Mouse (Mus musculus) erythroblast, embryonic 14.5 days (primary cell): ENCODE measurements at regions not wholly inside any gene's neighbourhood (a gene's known extent, or its start where the extent isn't known, plus 50 kb on each side); places are given as distances from the start of the nearest gene placed in this dataset.

Experiments
- H3K27me3 ChIP-seq: 2 replicates; pipeline ENCODE4 v1.6.1; 2012; ENCODE audit warnings: inconsistent platforms; ENCODE audit not compliant: control insufficient read depth
- H3K36me3 ChIP-seq: 2 replicates; pipeline ENCODE4 v1.6.1; 2012; ENCODE audit warnings: mild to moderate bottlenecking, inconsistent platforms; ENCODE audit not compliant: control insufficient read depth
- H3K4me1 ChIP-seq: 2 replicates; pipeline ENCODE4 v1.6.1; 2012; ENCODE audit warnings: inconsistent platforms; ENCODE audit not compliant: control insufficient read depth
- H3K4me3 ChIP-seq: replicated peaks from 2 replicates; pipeline ENCODE3; 2012; ENCODE audit warnings: moderate library complexity, mild to moderate bottlenecking, inconsistent platforms
- H3K9me3 ChIP-seq: 2 replicates; pipeline ENCODE4 v1.6.1; 2012; ENCODE audit warnings: low read length, inconsistent platforms, mixed read lengths; ENCODE audit not compliant: control insufficient read depth
- GATA1 ChIP-seq: IDR thresholded peaks from 2 replicates; pipeline ENCODE4 v1.6.1; 2012; ENCODE audit warnings: low read length, inconsistent platforms, mixed read lengths
- TAL1 ChIP-seq: IDR thresholded peaks from 3 replicates; pipeline ENCODE4 v1.6.1; 2012; ENCODE audit warnings: low read length, inconsistent platforms, mixed read lengths

GRCm38 (mm10) chr15:36360694-36361521 lies 646.7 kb downstream of the Zfp706 start:
- TF ChIP-seq TAL1 (peak; percentile 99), GATA1 (peak; percentile 98)
- peak overlapping the region; percentile 50 for H3K4me3 ChIP-seq

GRCm38 (mm10) chr15:36355851-36356250 lies 651.7 kb downstream of the Zfp706 start:
- no peaks in the 10 kb centered on the region for H3K36me3 ChIP-seq
- peaks cover 37% of the 10 kb centered on the region for H3K27me3 ChIP-seq
- peaks cover 61% of the 10 kb centered on the region for H3K4me1 ChIP-seq
- TF ChIP-seq TAL1 (no peak), GATA1 (no peak)
- no peak overlapping the region for H3K4me3 ChIP-seq
- H3K9me3 ChIP-seq = no peaks in the 10 kb centered on the region

More at GRCm38 (mm10) chr15:36360694-36361521, 646.7 kb downstream of the Zfp706 start:
- H3K9me3 ChIP-seq = no peaks in the 10 kb centered on the region
- H3K4me1 ChIP-seq = peaks cover 66% of the 10 kb centered on the region
- peaks cover 1% of the 10 kb centered on the region for H3K27me3 ChIP-seq
- H3K36me3 ChIP-seq = peaks cover 2% of the 10 kb centered on the region; the same call in 1 of the 2 replicates

GRCm38 (mm10) chr15:36354545-36354944 lies 653.0 kb downstream of the Zfp706 start:
- Histone ChIP-seq H3K27me3 (peaks cover 48% of the 10 kb centered on the region), H3K9me3 (no peaks in the 10 kb centered on the region), H3K4me3 (no peak overlapping the region), H3K4me1 (peaks cover 48% of the 10 kb centered on the region), H3K36me3 (no peaks in the 10 kb centered on the region)
- no peak for TF ChIP-seq TAL1
- no peak for TF ChIP-seq GATA1

- H3K4me3 ChIP-seq = no peak overlapping the region
Measured at GRCm38 (mm10) chr15:36353793-36354192, 653.8 kb downstream of the Zfp706 start.

GRCm38 (mm10) chr15:36352929-36353328 lies 654.6 kb downstream of the Zfp706 start:
- Histone ChIP-seq H3K4me3 (no peak overlapping the region), H3K9me3 (no peaks in the 10 kb centered on the region), H3K27me3 (peaks cover 52% of the 10 kb centered on the region), H3K36me3 (no peaks in the 10 kb centered on the region), H3K4me1 (peaks cover 39% of the 10 kb centered on the region)
- TF ChIP-seq TAL1 (no peak), GATA1 (no peak)

More at GRCm38 (mm10) chr15:36353793-36354192, 653.8 kb downstream of the Zfp706 start:
- Histone ChIP-seq H3K27me3 (peaks cover 51% of the 10 kb centered on the region), H3K36me3 (no peaks in the 10 kb centered on the region), H3K4me1 (peaks cover 44% of the 10 kb centered on the region), H3K9me3 (no peaks in the 10 kb centered on the region)
- TF ChIP-seq TAL1 = no peak
- no peak for TF ChIP-seq GATA1

GRCm38 (mm10) chr15:36351693-36352092 lies 655.9 kb downstream of the Zfp706 start:
- H3K36me3 ChIP-seq = no peaks in the 10 kb centered on the region
- no peak overlapping the region for H3K4me3 ChIP-seq
- no peaks in the 10 kb centered on the region for H3K9me3 ChIP-seq
- H3K27me3 ChIP-seq = peaks cover 60% of the 10 kb centered on the region
- H3K4me1 ChIP-seq = peaks cover 39% of the 10 kb centered on the region
- TF ChIP-seq GATA1 (no peak), TAL1 (no peak)

GRCm38 (mm10) chr15:36348348-36348747 lies 659.2 kb downstream of the Zfp706 start:
- H3K9me3 ChIP-seq = no peaks in the 10 kb centered on the region

GRCm38 (mm10) chr15:36347333-36347845 lies 660.2 kb downstream of the Zfp706 start:
- TF ChIP-seq TAL1 = no peak
- TF ChIP-seq GATA1 = no peak
- Histone ChIP-seq H3K4me1 (peaks cover 24% of the 10 kb centered on the region), H3K4me3 (no peak overlapping the region), H3K9me3 (no peaks in the 10 kb centered on the region), H3K27me3 (peaks cover 61% of the 10 kb centered on the region), H3K36me3 (no peaks in the 10 kb centered on the region)

More at GRCm38 (mm10) chr15:36348348-36348747, 659.2 kb downstream of the Zfp706 start:
- TF ChIP-seq GATA1 (no peak), TAL1 (no peak)
- H3K4me3 ChIP-seq = no peak overlapping the region
- H3K36me3 ChIP-seq = no peaks in the 10 kb centered on the region
- peaks cover 61% of the 10 kb centered on the region for H3K27me3 ChIP-seq
- peaks cover 31% of the 10 kb centered on the region for H3K4me1 ChIP-seq

GRCm38 (mm10) chr15:36346126-36346525 lies 661.4 kb downstream of the Zfp706 start:
- no peak overlapping the region for H3K4me3 ChIP-seq
- peaks cover 20% of the 10 kb centered on the region for H3K4me1 ChIP-seq
- TF ChIP-seq GATA1 (no peak), TAL1 (no peak)
- no peaks in the 10 kb centered on the region for H3K36me3 ChIP-seq
- H3K27me3 ChIP-seq = peaks cover 57% of the 10 kb centered on the region
- H3K9me3 ChIP-seq = no peaks in the 10 kb centered on the region
